Mouse (Mus musculus) lung, embryonic 15.5 days (tissue): ENCODE results near the gene Perp. TPM values are rescaled to one million over a fixed set of nuclear protein-coding genes. Genes with fewer than 3 reads are reported as not detected.

ENCODE experiments used
- ATAC-seq: fragments of 200-750 bp; cut with Nextera tagmentation; 2 replicates; pipeline ENCODE4 v1.8.0; 2017; ENCODE audit warnings: moderate number of reproducible peaks, borderline replicate concordance; ENCODE audit not compliant: low FRiP score, low TSS enrichment; ENCODE audit errors: extremely low read depth
- H3K27ac ChIP-seq: fragments of 300-500 bp; sonication (generic); 2 replicates; pipeline ENCODE4 v1.5.1; 2015; ENCODE audit warnings: moderate library complexity, mild to moderate bottlenecking, inconsistent platforms
- H3K27me3 ChIP-seq: fragments of 300-500 bp; sonication (generic); 2 replicates; pipeline ENCODE4 v1.6.1; 2015; ENCODE audit warnings: inconsistent platforms
- H3K36me3 ChIP-seq: fragments of 300-500 bp; sonication (generic); 2 replicates; pipeline ENCODE4 v1.6.1; 2015; ENCODE audit warnings: inconsistent platforms
- H3K4me1 ChIP-seq: fragments of 300-500 bp; sonication (generic); 2 replicates; pipeline ENCODE4 v1.6.1; 2015; ENCODE audit warnings: inconsistent platforms
- H3K4me2 ChIP-seq: fragments of 300-500 bp; sonication (generic); 2 replicates; pipeline ENCODE4 v1.6.1; 2015; ENCODE audit warnings: inconsistent platforms, mild to moderate bottlenecking, moderate library complexity
- H3K4me3 ChIP-seq: fragments of 300-500 bp; sonication (generic); 2 replicates; pipeline ENCODE4 v1.5.1; 2015; ENCODE audit warnings: mild to moderate bottlenecking, inconsistent platforms
- H3K9ac ChIP-seq: fragments of 300-500 bp; sonication (generic); 2 replicates; pipeline ENCODE4 v1.6.1; 2015; ENCODE audit warnings: inconsistent platforms
- H3K9me3 ChIP-seq: fragments of 300-500 bp; sonication (generic); 2 replicates; pipeline ENCODE4 v1.6.1; 2016; ENCODE audit warnings: inconsistent platforms
- WGBS: fragments of 180-500 bp; shearing (Covaris S2); methylation state at CpG from one replicate; pipeline ENCODE4 v1.1.7; 2015; 5-methylcytosine and 5-hydroxymethylcytosine counted together
- polyA plus RNA-seq: library from polyadenylated mRNA; unstranded; fragments of >200 nt; fragmentation: Nextera tagmentation; extraction: Ambion mirVana; gene quantifications from 2 replicates; pipeline ENCODE4 v1.2.1, GENCODE M21; 2015

Perp gene
- polyA plus RNA-seq, 1 experiment from 2014 or later = 44.6 TPM

DNA sequence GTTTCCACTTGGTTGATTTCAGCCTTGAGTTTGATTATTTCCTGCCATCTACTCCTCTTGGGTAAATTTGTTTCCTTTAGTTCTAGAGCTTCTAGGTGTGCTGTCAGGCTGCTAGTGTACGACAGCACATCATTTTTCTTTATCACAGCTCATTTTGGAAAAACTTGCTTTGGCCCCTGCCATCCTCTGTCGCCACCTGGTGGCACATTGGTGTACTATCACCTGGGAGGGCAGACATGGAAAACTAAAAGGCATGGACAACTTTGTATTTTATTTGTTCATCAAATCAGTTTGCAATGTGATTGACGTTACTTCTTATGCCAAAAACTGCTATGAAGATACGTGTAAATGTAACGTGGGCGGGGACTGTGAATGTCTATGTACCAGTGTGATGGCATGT, 59.3 kb downstream of the Perp start:
- H3K9me3 ChIP-seq = no peaks in the 10 kb centered on the region
- H3K36me3 ChIP-seq = no peaks in the 10 kb centered on the region
- no peaks in the 10 kb centered on the region for H3K27me3 ChIP-seq
- H3K4me3 ChIP-seq = no peak overlapping the region
- no peak overlapping the region for H3K9ac ChIP-seq
- 13% methylated on average over 6 of the region's 6 CpGs for WGBS
- no peak for ATAC-seq
- H3K4me1 ChIP-seq = peaks cover 5% of the 10 kb centered on the region; the same call in 1 of the 2 replicates
- H3K27ac ChIP-seq = no peak overlapping the region
- no peak overlapping the region for H3K4me2 ChIP-seq

Other genes with a start within 250 kb of the Perp start
- gene Arfgef3, start 101.1 kb upstream of the Perp start, polyA plus RNA-seq = 1.5 and 1.6 TPM in 2 replicates
- 0.10 TPM in 1 of 2 replicates, not detected in the other for gene Gm4922, start 58.2 kb upstream of the Perp start, polyA plus RNA-seq
- gene Tnfaip3, start 170.6 kb downstream of the Perp start, polyA plus RNA-seq = 2.3 TPM in 2 replicates